Mouse (Mus musculus): ENCODE results near the gene Cd4.

DNA sequence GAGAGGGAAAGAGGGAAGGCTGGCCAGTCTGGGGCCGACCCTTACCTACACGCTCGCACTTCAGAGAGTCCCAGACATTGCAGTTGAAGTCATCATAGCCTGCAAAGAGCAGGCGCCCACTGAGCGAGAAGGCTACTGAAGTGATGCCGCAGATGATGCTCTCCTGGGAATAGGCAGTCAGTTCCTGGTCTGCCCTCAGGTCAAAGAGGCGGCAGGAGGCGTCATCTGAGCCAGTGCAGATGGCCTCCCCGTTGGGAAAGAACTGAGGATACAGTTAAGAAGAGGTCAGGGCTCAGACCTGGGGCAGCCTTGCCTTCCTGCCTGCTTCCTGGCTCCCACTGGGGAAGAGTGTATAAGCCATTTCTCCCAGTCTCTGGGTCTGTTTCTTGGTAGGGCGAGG, 52.5 kb downstream of the Cd4 start:
- TF ChIP-seq CTCF (IDR thresholded peaks at IDR 0.05; ENCODE audit: low read depth, low read length) = no peak
- TF ChIP-seq POLR2A (IDR thresholded peaks at IDR 0.05; ENCODE audit: extremely low read depth, insufficient read depth, low read length) = no peak
